Mouse (Mus musculus) spleen, adult 2 months (tissue): Measurements from ENCODE around the gene Mthfd2l. TPM values are rescaled to one million over a fixed set of nuclear protein-coding genes. Genes with fewer than 3 reads are reported as not detected.

ENCODE experiments used
- DNase-seq, 2 experiments: peaks; one replicate each; pipeline versions ENCODE4 v3.0.0 to v3.0.0-alpha.2; 2012 to 2021; ENCODE audit warnings: low spot score in 2 of 2, low read depth in 1 of 2
- H3K27ac ChIP-seq: fragments of 200-500 bp; 2 replicates; pipeline ENCODE4 v1.5.1; 2012; ENCODE audit warnings: low read length, inconsistent platforms; ENCODE audit not compliant: insufficient read depth
- H3K27me3 ChIP-seq: fragments of 200-500 bp; 2 replicates; pipeline ENCODE4 v1.6.1; 2012; ENCODE audit warnings: mild to moderate bottlenecking, moderate library complexity, low read length, inconsistent platforms; ENCODE audit not compliant: control insufficient read depth, insufficient read depth
- H3K36me3 ChIP-seq: fragments of 200-500 bp; 2 replicates; pipeline ENCODE4 v1.6.1; 2012; ENCODE audit warnings: mild to moderate bottlenecking, low read length, inconsistent platforms; ENCODE audit not compliant: control insufficient read depth, insufficient read depth
- H3K4me1 ChIP-seq: fragments of 200-500 bp; 2 replicates; pipeline ENCODE4 v1.6.1; 2011; ENCODE audit warnings: inconsistent platforms; ENCODE audit not compliant: control insufficient read depth, insufficient read depth, insufficient read length
- H3K4me3 ChIP-seq: fragments of 200-500 bp; 2 replicates; pipeline ENCODE4 v1.5.1; 2011; ENCODE audit warnings: mild to moderate bottlenecking, inconsistent platforms; ENCODE audit not compliant: insufficient read depth, insufficient read length; ENCODE audit errors: extremely low read depth
- CTCF ChIP-seq: fragments of 200-500 bp; IDR thresholded peaks from 2 replicates; pipeline ENCODE4 v1.5.1; 2011; ENCODE audit warnings: mild to moderate bottlenecking, inconsistent platforms; ENCODE audit not compliant: insufficient read depth, insufficient read length, insufficient replicate concordance; ENCODE audit errors: extremely low read depth
- POLR2A ChIP-seq: fragments of 200-500 bp; IDR thresholded peaks from 2 replicates; pipeline ENCODE4 v1.6.1; 2011; ENCODE audit warnings: low read depth, low read length, inconsistent platforms
- WGBS: fragments of 180-500 bp; shearing (Covaris S2); methylation state at CpG from one replicate; pipeline ENCODE4 v1.1.7; 2018; 5-methylcytosine and 5-hydroxymethylcytosine counted together
- polyA plus RNA-seq: library from polyadenylated mRNA; depleted of rRNA; stranded (reverse); fragments of >200 nt; gene quantifications from 2 replicates; pipeline ENCODE4 v1.2.3, GENCODE M21; 2012; rRNA removed

Mthfd2l gene
- polyA plus RNA-seq, result 8.1 and 18.4 TPM in 2 replicates

DNA sequence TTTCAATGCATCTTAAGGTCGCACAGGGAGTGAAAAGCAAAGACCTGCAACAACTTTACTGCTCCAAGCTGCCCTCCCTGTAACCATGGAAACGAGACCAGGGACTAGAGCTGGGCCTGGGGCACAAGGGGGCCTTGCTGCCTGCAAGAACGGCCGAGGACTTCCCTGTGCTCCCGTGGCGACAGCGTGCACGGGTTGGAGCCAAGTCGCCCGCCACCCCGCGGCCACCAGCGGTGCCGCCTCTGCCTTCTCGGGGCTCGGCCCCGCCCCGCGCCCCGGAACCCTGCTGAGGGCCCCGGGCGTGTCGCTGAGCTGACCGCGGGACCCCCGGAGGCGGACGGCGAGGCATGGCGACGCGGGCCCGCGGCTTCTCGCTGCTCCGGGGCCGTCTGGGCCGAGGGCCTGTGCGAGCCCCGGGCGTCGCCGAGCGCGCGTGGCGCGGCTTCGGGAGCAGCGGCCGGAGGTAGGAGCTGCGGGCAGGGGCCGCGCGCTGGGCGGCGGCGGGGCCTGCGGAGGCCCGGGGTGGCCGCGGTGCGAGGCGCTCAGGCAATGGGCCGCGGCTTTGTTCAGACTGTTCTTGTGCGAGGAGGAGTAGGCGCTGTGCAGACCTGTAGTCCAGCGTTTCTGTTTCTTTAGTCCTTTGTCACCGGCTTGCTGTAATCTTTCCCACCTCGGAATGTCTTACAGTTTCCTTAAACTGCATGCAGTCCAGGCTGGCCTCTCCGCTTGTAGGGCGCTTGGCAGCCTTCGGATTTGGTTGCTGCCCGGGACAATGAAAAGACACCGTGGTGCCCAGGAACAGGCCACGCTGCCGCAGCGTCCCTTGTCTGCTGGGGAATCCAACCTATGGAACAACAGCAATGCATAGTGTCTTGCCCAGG lies at the start of gene Mthfd2l:
Gene Mthfd2l, plus strand, starts transcription at position 147 of the 881 bp plus-strand sequence.
- H3K27ac ChIP-seq, result peak within 1 kb of the TSS; percentile 26; the same call in 1 of the 2 replicates
- no peaks in the 10 kb centered on the region for H3K27me3 ChIP-seq
- WGBS, result 1% methylated on average over 77 of the region's 79 CpGs
- DNase-seq, result peak; percentile 35 to 75
- no peaks in the 10 kb centered on the region; the same call in 1 of the 2 replicates for H3K36me3 ChIP-seq
- peaks cover 3% of the 10 kb centered on the region; the same call in 1 of the 2 replicates for H3K4me1 ChIP-seq
- peak within 1 kb of the TSS; percentile 65 for H3K4me3 ChIP-seq
- peak; percentile 75 for TF ChIP-seq CTCF
- no peak for TF ChIP-seq POLR2A

DNA sequence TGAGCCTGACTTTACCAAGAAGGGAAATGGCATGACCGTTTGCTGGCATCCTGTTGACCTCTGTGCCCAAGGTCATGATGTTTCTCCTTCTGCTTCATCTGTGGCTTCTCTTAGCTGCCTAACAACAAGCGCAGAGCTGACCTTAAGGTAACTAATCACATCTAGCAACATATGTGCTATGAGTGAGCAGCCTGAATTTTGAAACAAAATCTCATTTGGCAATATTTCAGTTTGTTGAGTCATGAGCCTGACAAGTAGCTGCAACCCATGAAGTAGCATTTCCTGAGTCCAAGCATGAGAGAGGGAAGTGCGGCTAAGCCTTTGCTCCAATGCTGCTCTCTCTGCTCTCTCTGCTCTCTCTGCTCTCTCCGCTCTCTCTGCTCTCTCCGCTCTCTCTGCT lies 49.2 kb upstream of the Mthfd2l start:
- no peaks in the 10 kb centered on the region for H3K27me3 ChIP-seq
- no peak for DNase-seq
- no peak overlapping the region for H3K27ac ChIP-seq
- WGBS, result 73% methylated on average over 5 of the region's 5 CpGs
- no peak overlapping the region for H3K4me3 ChIP-seq
- no peaks in the 10 kb centered on the region for H3K36me3 ChIP-seq
- no peak for TF ChIP-seq POLR2A
- no peaks in the 10 kb centered on the region for H3K4me1 ChIP-seq

DNA sequence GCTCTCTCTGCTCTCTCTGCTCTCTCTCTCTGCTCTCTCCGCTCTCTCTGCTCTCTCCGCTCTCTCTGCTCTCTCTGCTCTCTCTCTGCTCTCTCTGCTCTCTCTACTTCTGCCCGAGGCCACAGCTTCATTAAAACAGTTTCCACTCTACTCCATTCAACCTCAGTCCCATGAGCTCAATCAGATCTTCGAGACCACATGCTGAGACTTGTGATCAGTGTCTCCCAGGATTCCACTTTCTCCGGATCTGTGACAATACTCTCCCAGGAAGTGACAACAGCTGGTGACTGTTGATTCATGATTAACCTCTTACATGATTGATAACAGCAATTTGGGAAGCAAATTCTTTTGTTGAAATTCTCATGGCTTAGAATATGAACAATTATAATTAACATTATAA lies 48.8 kb upstream of the Mthfd2l start:
- no peaks in the 10 kb centered on the region for H3K4me1 ChIP-seq
- no peak for TF ChIP-seq POLR2A
- no peak for TF ChIP-seq CTCF
- 88% methylated on average over 5 of the region's 5 CpGs for WGBS
- no peaks in the 10 kb centered on the region for H3K27me3 ChIP-seq
- DNase-seq, result no peak
- no peak overlapping the region for H3K4me3 ChIP-seq
- H3K36me3 ChIP-seq, result no peaks in the 10 kb centered on the region
- H3K27ac ChIP-seq, result no peak overlapping the region

DNA sequence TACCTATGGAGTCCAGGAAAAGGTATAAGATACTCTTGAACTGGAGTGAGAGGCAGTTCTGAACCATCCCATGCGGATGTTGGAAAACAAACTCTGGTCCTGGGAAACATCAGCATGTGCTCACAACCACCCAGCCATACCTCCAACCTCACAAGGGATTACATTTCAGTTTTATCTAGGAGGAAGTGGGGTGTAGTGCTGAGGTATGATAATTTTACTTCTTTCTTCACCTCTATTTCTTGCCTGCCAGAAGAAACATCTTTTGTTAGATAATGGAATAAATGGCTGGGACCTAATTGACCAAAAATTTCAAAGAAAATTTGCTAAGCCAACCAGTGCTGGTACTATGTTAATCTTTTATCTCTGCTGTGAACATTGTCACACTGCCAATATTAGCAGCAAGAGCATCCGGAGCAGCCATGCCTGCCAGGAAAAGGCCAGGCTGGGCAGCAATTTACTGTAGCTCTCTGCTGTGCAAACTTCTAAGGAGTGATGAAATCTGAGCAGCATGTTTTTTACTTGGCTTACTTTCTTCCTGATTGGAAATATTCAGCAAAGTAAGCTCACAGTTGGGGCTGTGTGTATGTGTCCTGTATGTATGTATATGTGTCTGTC lies 46.2 kb upstream of the Mthfd2l start:
- Histone ChIP-seq H3K27me3 (no peaks in the 10 kb centered on the region), H3K4me1 (no peaks in the 10 kb centered on the region), H3K27ac (no peak overlapping the region), H3K36me3 (no peaks in the 10 kb centered on the region), H3K4me3 (no peak overlapping the region)
- TF ChIP-seq CTCF (no peak), POLR2A (no peak)
- 61% methylated on average over 2 of the region's 2 CpGs for WGBS
- DNase-seq, result no peak

- no peaks in the 10 kb centered on the region for H3K36me3 ChIP-seq
- DNase-seq, result no peak
- 87% methylated on average over 5 of the region's 5 CpGs for WGBS
- peaks cover 2% of the 10 kb centered on the region; the same call in 1 of the 2 replicates for H3K27me3 ChIP-seq
- TF ChIP-seq POLR2A, result no peak
- no peak overlapping the region for H3K4me3 ChIP-seq
- no peak overlapping the region for H3K27ac ChIP-seq
- H3K4me1 ChIP-seq, result no peaks in the 10 kb centered on the region
Observed at GRCm38 (mm10) chr5:90888661-90889060, 42.3 kb upstream of the Mthfd2l start.

- 15% methylated on average over 30 of the region's 30 CpGs for WGBS
- no peak within 1 kb of the TSS for H3K27ac ChIP-seq
- H3K36me3 ChIP-seq, result no peaks in the 10 kb centered on the region
- TF ChIP-seq POLR2A (no peak), CTCF (no peak)
- DNase-seq, result no peak
- H3K4me1 ChIP-seq, result no peaks in the 10 kb centered on the region
- H3K4me3 ChIP-seq, result peak within 1 kb of the TSS; percentile 22
- peaks cover 2% of the 10 kb centered on the region; the same call in 1 of the 2 replicates for H3K27me3 ChIP-seq
Observed at GRCm38 (mm10) chr5:90890519-90891463, 40.1 kb upstream of the Mthfd2l start, which contains the start of gene Cxcl1. Gene Cxcl1 (plus strand): TSS chr5:90891241.
